Mouse (Mus musculus) mature B cell (primary cell): ENCODE data around the gene Gm49394.

Source experiments
- in situ Hi-C: fragments of 300-500 bp; cut with MboI; formaldehyde crosslinking; loops from 2 replicates; pipeline ENCODE4 v1.14.3; 2019

The Gm49394 gene

GRCm38 (mm10) chr7:142659181-142659681 is 10.5 kb downstream of the Gm49394 start:
- in situ Hi-C loops = no loop called here

GRCm38 (mm10) chr7:142658681-142659180 is 11.0 kb downstream of the Gm49394 start:
- in situ Hi-C loops = no loop called here

- in situ Hi-C loops = no loop called here
Observed at GRCm38 (mm10) chr7:142657821-142658614, 11.7 kb downstream of the Gm49394 start.

- in situ Hi-C loops = no loop called here
Observed at GRCm38 (mm10) chr7:142657341-142657791, 12.4 kb downstream of the Gm49394 start.

GRCm38 (mm10) chr7:142656055-142656454 is 13.7 kb downstream of the Gm49394 start:
- in situ Hi-C loops = no loop called here

- in situ Hi-C loops = no loop called here
Observed at GRCm38 (mm10) chr7:142655633-142656032, 14.1 kb downstream of the Gm49394 start.

- in situ Hi-C loops = no loop called here
Observed at GRCm38 (mm10) chr7:142653726-142654125, 16.0 kb downstream of the Gm49394 start.

- in situ Hi-C loops = no loop called here
Observed at GRCm38 (mm10) chr7:142646676-142647075, 23.1 kb downstream of the Gm49394 start.

- in situ Hi-C loops = no loop called here
Observed at GRCm38 (mm10) chr7:142645045-142645444, 24.7 kb downstream of the Gm49394 start.

- in situ Hi-C loops = no loop called here
Observed at GRCm38 (mm10) chr7:142636178-142636577, 33.6 kb downstream of the Gm49394 start.

GRCm38 (mm10) chr7:142630691-142631090 is 39.1 kb downstream of the Gm49394 start:
- in situ Hi-C loops = no loop called here

GRCm38 (mm10) chr7:142629806-142630205 is 39.9 kb downstream of the Gm49394 start:
- in situ Hi-C loops = no loop called here

GRCm38 (mm10) chr7:142622180-142622579 is 47.6 kb downstream of the Gm49394 start:
- in situ Hi-C loops = no loop called here

- in situ Hi-C loops = no loop called here
Observed at GRCm38 (mm10) chr7:142613077-142613476, 56.7 kb downstream of the Gm49394 start.

- in situ Hi-C loops = no loop called here
Observed at GRCm38 (mm10) chr7:142610627-142611406, 58.9 kb downstream of the Gm49394 start.

GRCm38 (mm10) chr7:142600921-142601320 is 68.8 kb downstream of the Gm49394 start:
- in situ Hi-C loops = no loop called here
